Mouse (Mus musculus) thymus, adult 2 months (tissue): ENCODE data around the gene Sfn.

Experiments
- CTCF ChIP-seq: fragments of 200-500 bp; IDR thresholded peaks from 2 replicates; pipeline ENCODE4 v1.5.1; 2012; ENCODE audit warnings: mild to moderate bottlenecking, control low read depth, low read length, moderate library complexity, borderline replicate concordance; ENCODE audit not compliant: control insufficient read depth, poor library complexity, insufficient read depth; ENCODE audit errors: extremely low read depth
- POLR2A ChIP-seq: fragments of 200-500 bp; IDR thresholded peaks from 2 replicates; pipeline ENCODE4 v1.6.1; 2012; ENCODE audit warnings: mild to moderate bottlenecking, low read length, control low read depth, moderate library complexity; ENCODE audit not compliant: control insufficient read depth, poor library complexity, insufficient read depth; ENCODE audit errors: extremely low read depth

DNA sequence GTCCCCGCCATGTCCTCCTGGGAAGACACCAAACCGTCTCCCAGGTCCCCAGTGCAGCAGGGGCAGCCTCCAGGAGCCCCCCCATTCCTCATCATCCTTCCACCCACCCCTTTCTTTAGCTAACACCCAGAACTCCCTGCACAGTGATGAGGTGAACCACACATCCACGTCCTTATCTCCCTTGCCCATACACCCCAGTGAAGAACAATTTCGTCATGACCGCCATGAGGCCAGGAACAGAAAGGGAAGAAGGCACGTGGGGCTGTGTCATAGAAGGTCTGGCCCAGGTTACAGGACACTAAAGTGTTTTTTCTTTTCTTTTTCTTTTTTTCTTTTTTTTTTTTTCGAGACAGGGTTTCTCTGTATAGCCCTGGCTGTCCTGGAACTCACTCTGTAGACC lies 22.9 kb upstream of the Sfn start:
- TF ChIP-seq CTCF, result no peak
- TF ChIP-seq POLR2A, result no peak
